Mouse (Mus musculus): Measurements from ENCODE around the gene Psapl1. TPM values are rescaled to one million over a fixed set of nuclear protein-coding genes. Genes with fewer than 3 reads are reported as not detected.

The Psapl1 gene
- total RNA-seq (2014; rRNA removed) (not detected in 2 replicates), polyA plus RNA-seq (2015; fragmentation: Nextera tagmentation; extraction: Ambion mirVana) (not detected in 2 replicates)

DNA sequence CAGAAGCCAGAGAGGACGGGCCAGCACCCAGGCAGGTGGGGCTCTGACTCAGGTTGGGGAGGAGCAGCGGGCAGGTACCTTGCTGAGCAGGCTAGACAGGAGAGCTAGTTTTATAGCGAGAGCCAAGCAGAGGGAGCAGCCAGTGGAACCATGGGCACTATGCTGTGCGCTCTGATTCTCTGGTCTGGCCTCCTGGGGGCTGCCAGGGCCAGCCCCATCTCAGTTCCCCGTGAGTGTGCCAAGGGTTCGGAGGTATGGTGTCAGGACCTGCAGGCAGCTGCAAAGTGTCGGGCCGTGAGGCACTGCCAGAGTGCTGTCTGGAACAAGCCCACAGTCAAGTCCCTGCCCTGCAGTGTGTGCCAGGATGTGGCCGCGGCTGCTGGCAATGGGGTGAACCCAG is at the start of gene Psapl1:
Gene Psapl1 (plus strand): TSS at position 106 of the 400 bp plus-strand sequence.
- H3K4me3 ChIP-seq (ENCODE audit: low read length), result no peak within 1 kb of the TSS
- H3K9ac ChIP-seq (replicated peaks; ENCODE audit: low read length), result no peak within 1 kb of the TSS
- DNase-seq (ENCODE audit: low spot score) (no peak), ATAC-seq (no peak)
- no peaks in the 10 kb centered on the region for H3K27me3 ChIP-seq (ENCODE audit: insufficient read depth, low read length)
- no peaks in the 10 kb centered on the region for H3K9me3 ChIP-seq (ENCODE audit: low read length)
- H3K36me3 ChIP-seq (ENCODE audit: insufficient read depth, low read length), result no peaks in the 10 kb centered on the region
- H3K4me2 ChIP-seq (ENCODE audit: low read depth, low read length), result no peak within 1 kb of the TSS
- no peak within 1 kb of the TSS for H3K27ac ChIP-seq
- TF ChIP-seq CTCF (IDR thresholded peaks at IDR 0.05; ENCODE audit: low read depth), result no peak
- H3K4me1 ChIP-seq (ENCODE audit: insufficient read depth, low read length), result no peaks in the 10 kb centered on the region
- WGBS, result 60% methylated on average over 10 of the region's 10 CpGs

DNA sequence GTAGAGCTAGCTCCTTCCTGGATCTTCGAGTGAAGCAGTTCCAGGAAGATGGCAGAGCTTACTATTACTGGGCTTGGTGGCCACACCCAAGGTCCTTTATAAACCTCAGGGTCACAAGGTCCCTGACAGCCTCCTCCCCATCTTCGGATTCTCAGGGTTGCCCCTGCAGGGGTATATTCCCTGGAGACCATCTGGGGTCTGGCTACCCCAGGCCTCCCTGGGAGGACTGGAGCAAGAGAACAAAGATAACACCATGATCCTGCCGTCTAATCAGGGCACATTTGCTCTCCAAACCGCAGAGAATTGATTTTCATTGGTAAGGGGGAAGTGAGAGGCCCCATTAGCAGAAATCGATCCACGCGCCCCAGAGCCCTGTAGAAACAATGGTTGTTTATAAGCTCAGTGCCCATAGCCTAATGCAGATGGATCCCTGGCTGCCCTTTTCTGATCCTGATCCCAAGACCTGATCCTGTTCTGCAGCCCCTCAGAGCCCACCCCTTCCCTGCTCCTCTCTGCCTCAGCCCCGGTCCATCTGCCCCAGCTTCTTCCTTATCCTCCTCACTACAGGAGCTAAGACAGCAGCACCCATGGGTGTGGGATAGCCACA is 48.8 kb upstream of the Psapl1 start:
- Histone ChIP-seq H3K4me3 (ENCODE audit: low read length) (no peak overlapping the region), H3K4me2 (ENCODE audit: low read depth, low read length) (no peak overlapping the region), H3K9ac (replicated peaks; ENCODE audit: low read length) (no peak overlapping the region), H3K36me3 (ENCODE audit: insufficient read depth, low read length) (no peaks in the 10 kb centered on the region), H3K27ac (no peak overlapping the region), H3K9me3 (ENCODE audit: low read length) (no peaks in the 10 kb centered on the region), H3K4me1 (ENCODE audit: insufficient read depth, low read length) (no peaks in the 10 kb centered on the region), H3K27me3 (ENCODE audit: insufficient read depth, low read length) (no peaks in the 10 kb centered on the region)
- ATAC-seq, result no peak
- TF ChIP-seq CTCF (IDR thresholded peaks at IDR 0.05; ENCODE audit: low read depth), result no peak
- no peak for DNase-seq (ENCODE audit: low spot score)
- WGBS, result 36% methylated on average over 8 of the region's 8 CpGs

DNA sequence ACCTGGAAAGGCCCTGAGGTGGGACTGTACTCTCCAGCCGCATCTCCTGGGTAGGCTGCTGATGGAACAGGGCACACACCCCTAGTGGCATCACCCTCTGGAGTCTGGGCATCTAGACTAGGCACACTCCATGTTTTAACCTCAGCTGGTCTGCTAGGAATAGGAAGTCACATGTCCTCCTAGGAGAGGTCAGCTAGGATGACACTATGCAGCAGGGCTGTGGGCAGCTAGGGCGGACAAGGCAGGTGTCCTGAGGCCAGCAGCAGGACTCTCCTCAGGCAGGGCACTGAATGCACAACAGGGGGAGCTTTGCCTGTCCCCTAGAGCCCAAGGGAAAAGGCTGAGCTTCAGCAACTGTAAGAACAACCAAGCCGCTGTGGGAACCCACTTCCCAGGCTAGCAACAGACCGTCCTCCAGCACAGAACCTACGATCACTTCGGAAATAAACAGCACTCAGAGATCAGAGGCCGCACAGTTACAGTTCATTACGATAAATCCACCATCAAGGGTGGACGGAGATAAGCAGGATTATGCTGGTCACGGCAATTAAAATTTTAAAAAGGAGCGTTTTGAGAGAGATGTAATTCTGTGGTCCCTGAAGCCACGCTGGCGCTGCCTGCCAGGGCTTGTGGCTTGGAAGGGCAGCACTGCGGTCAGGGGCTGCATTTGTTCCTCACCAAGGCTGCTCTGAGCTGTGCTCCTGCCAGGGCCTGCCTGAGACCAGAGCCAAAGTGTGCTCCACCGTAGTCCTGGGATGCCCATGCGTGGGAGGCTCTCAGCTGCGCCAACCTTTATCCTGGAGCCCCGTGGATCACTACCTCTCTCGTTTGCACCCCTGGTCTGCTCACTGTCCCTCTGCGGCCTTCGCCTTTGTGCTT is 38.2 kb upstream of the Psapl1 start:
- no peaks in the 10 kb centered on the region for H3K9me3 ChIP-seq (ENCODE audit: low read length)
- H3K9ac ChIP-seq (replicated peaks; ENCODE audit: low read length), result no peak overlapping the region; the same call in 1 of the 2 replicates
- DNase-seq (ENCODE audit: low spot score) (peak; percentile 24), ATAC-seq (no peak)
- no peak overlapping the region for H3K4me3 ChIP-seq (ENCODE audit: low read length)
- WGBS, result 57% methylated on average over 21 of the region's 21 CpGs
- H3K36me3 ChIP-seq (ENCODE audit: insufficient read depth, low read length), result no peaks in the 10 kb centered on the region
- H3K4me1 ChIP-seq (ENCODE audit: insufficient read depth, low read length), result peaks cover 26% of the 10 kb centered on the region; the same call in 1 of the 2 replicates
- TF ChIP-seq CTCF (IDR thresholded peaks at IDR 0.05; ENCODE audit: low read depth), result no peak
- no peak overlapping the region for H3K4me2 ChIP-seq (ENCODE audit: low read depth, low read length)
- H3K27ac ChIP-seq, result 0 out of 2 replicates have a peak overlapping the region, but pooled peaks have one; percentile 11
- H3K27me3 ChIP-seq (ENCODE audit: insufficient read depth, low read length), result no peaks in the 10 kb centered on the region; the same call in 1 of the 2 replicates

DNA sequence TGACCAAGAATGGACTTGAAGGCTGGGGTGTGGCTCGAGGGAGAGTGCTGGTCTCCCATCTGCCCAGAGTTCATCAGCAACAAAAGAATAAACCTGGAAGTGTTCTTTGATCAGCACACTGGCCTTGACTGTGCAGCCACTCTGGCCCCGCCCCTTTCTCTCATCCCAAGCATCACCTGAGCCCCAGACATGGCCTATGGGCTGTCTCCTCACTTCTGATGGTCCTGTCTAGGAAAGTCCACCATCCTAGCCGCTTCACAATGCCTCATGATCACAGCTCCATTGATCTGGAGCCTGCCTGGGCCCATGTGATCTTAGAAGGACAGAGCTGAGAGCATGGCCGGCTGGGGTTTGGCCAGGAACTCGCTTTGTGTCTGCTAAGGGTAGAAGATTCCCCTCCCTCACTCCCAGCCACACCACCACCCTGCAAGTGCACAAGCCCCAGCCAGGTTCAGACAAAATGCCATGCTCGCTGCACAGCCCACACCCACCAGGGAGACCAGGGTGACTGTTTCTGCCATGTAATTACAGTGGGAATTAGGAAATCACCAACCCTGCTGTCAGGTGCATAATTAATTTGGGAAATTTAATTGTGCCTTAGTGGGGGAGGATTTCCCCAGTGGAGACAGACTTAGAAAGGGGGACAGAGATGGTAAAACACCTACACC is 37.3 kb upstream of the Psapl1 start:
- no peak for TF ChIP-seq CTCF (IDR thresholded peaks at IDR 0.05; ENCODE audit: low read depth)

DNA sequence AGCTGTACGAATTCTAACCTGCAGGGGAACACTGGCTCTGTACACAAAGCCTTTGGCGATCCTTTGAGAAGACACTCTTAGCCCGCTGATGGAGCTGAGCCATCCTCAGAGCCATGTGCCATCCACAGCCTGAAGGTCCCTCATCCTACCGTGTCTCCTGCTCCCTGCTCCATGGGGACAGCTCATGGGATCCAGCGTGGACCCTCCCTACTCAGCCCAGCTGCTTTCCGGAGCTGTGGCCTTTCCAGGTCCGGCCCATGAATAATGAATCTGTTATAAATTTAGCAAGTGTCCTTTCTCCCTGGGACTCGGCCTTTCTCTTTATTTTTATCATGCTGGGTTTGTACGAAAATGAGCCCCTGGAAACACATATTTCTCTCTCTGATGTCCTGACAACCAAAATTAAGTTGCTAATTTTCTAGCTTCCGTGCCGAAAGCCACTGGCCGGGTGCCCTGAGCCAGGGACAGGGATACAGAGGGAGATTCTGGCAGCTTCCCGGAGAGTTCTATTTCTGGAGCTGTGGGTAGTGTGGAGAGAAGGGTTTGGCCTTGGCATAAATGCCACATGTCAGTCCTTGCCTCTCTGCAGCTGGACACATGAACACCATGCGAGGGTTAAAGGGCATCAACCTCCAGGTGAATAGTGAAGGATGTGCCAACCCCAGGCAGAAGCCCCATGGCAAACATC is 34.7 kb upstream of the Psapl1 start:
- H3K36me3 ChIP-seq (ENCODE audit: insufficient read depth, low read length), result no peaks in the 10 kb centered on the region
- H3K9ac ChIP-seq (replicated peaks; ENCODE audit: low read length), result no peak overlapping the region
- WGBS, result 24% methylated on average over 14 of the region's 14 CpGs
- TF ChIP-seq CTCF (IDR thresholded peaks at IDR 0.05; ENCODE audit: low read depth), result peak; percentile 27; the same call in 1 of the 2 replicates
- H3K4me2 ChIP-seq (ENCODE audit: low read depth, low read length), result no peak overlapping the region
- H3K27ac ChIP-seq, result peak overlapping the region; percentile 27; the same call in 1 of the 2 replicates
- H3K4me1 ChIP-seq (ENCODE audit: insufficient read depth, low read length), result peaks cover 26% of the 10 kb centered on the region; the same call in 1 of the 2 replicates
- DNase-seq (ENCODE audit: low spot score) (peak; percentile 67), ATAC-seq (peak; percentile 57)
- no peaks in the 10 kb centered on the region; the same call in 1 of the 2 replicates for H3K27me3 ChIP-seq (ENCODE audit: insufficient read depth, low read length)
- no peaks in the 10 kb centered on the region for H3K9me3 ChIP-seq (ENCODE audit: low read length)
- H3K4me3 ChIP-seq (ENCODE audit: low read length), result no peak overlapping the region

More for the DNA sequence above, 37.3 kb upstream of the Psapl1 start:
- Histone ChIP-seq H3K4me3 (ENCODE audit: low read length) (no peak overlapping the region), H3K27ac (0 out of 2 replicates have a peak overlapping the region, but pooled peaks have one; percentile 11), H3K4me2 (ENCODE audit: low read depth, low read length) (no peak overlapping the region), H3K4me1 (ENCODE audit: insufficient read depth, low read length) (peaks cover 26% of the 10 kb centered on the region; the same call in 1 of the 2 replicates), H3K36me3 (ENCODE audit: insufficient read depth, low read length) (no peaks in the 10 kb centered on the region), H3K27me3 (ENCODE audit: insufficient read depth, low read length) (no peaks in the 10 kb centered on the region; the same call in 1 of the 2 replicates), H3K9ac (replicated peaks; ENCODE audit: low read length) (no peak overlapping the region; the same call in 1 of the 2 replicates), H3K9me3 (ENCODE audit: low read length) (no peaks in the 10 kb centered on the region)
- DNase-seq (ENCODE audit: low spot score), result peak; percentile 6
- ATAC-seq, result 0 out of 2 replicates have a peak, but pooled peaks have one; percentile 33
- 72% methylated on average over 6 of the region's 6 CpGs for WGBS
